Mouse (Mus musculus): ENCODE measurements around the gene Dcbld1. TPM values are rescaled to one million over a fixed set of nuclear protein-coding genes. Genes with fewer than 3 reads are reported as not detected.
"Not testable (repeated sequence)": the region's sequence is repeated elsewhere in the genome, so short reads cannot be mapped to it uniquely, and the experiment has no call there.

Gene Dcbld1
- total RNA-seq, 2 experiments from 2014 or later, result 1.4 to 1.9 TPM

DNA sequence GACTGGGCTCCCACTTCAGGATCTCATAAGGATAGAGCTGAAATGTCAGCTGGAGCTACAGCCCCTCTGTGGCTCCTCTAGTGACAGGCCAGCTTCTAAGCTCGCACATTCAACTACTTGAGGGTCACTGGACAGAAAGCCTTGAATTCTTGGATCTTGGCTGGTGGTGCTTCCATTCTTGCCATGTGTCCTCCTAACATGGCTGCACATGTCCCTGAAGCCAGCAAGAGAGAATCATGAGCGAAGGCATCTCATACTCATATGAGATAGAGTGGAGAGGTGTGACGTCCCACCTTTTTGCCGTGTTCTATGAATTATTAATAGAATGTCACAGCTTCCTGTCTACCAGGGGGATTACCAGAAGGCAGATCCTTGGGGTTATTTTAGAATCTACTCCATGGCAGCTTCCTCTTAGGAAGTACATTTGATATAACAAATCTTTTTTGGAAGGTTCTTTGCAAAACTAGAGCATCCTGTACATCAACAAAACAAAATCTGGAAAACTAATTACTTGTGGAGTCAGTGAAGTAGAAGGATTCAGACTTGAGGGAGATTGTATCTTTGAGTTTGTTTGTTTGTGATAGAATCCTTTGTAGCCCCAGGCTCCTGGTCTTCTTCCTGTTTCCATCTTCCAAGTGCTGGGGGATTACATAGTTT, 60.6 kb downstream of the Dcbld1 start:
- intact Hi-C loops (cut with DNase I), result no loop called here

DNA sequence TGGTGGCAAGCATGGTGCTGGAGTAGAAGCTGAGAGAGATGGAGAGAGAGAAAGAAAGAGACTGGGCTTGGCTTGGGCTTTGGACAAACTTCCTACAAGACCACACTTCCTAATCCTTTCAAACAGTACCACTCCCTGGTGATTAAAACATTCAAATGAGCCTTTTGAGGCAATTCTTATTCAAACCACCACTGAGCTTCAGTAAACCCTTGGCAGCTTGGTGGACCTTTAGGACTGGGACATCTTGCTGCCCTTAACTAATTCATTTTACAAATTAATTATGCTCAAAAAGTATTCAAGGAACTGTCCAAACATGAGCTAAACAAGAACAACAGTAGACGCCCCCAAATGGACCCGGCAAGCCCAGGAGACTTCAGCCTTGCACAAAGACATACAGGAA, 62.5 kb downstream of the Dcbld1 start:
- intact Hi-C loops (cut with DNase I), result no loop called here
- DNase-seq, result no peak

More for the DNA sequence above, 60.6 kb downstream of the Dcbld1 start:
- DNase-seq, result no peak

DNA sequence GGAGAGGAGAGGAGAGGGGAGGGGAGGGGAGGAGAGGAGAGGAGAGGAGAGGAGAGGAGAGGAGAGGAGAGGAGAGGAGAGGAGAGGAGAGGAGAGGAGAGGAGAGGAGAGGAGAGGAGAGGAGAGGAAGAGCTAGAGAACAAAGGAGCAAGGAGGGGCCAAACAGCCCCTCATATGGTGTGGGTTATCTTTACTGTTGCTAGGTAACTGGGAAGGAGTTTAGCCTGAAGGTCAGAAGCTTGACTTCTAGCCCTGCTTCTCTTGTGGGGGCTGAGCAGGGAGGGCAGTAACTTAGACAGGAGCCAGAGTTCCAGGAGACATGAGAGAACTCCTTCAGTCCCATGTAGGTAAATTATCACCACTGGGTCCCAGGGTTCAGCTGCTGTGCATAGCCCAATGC, 65.1 kb downstream of the Dcbld1 start:
- intact Hi-C loops (cut with DNase I); DNase-seq: not testable (repeated sequence)

DNA sequence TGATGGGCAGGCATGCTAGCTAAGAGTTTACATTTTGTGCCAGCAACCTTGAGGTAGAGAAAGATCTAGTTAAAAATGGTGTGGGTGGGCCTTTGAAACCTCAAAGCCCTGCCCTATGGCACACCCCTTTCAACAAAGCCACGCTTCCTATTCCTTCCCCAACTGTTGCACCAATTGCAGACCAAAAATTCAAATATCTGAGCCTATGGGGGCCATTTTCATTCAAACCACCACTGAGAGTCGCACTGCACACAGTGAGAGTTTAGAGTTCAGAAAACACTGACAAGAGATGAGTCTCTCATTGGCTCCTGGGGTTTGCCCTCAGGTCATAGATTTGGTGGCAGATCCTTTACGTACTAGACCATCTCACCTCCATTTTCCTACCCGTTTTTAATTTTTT, 68.3 kb downstream of the Dcbld1 start:
- intact Hi-C loops (cut with DNase I), result no loop called here
- DNase-seq, result no peak

DNA sequence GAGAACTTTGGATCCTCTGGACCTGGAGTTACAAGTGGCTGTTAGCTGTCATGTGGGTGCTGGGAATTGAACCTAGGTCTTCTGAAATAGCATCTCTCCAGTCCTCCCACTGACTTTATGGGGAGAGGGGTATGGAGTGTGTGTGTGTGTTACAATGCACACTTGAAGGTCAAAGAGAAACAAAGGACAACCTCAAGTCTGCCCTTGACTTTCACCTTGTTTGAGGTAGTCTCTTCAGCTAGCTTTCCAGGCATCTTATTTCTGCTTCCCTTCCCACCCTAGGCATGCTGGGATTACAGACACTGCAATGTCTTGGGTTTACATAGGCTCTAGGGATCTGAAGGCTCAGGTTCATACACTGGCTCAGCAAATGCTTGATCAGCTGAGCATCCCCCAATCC, 68.9 kb downstream of the Dcbld1 start:
- intact Hi-C loops (cut with DNase I), result no loop called here
- no peak for DNase-seq

DNA sequence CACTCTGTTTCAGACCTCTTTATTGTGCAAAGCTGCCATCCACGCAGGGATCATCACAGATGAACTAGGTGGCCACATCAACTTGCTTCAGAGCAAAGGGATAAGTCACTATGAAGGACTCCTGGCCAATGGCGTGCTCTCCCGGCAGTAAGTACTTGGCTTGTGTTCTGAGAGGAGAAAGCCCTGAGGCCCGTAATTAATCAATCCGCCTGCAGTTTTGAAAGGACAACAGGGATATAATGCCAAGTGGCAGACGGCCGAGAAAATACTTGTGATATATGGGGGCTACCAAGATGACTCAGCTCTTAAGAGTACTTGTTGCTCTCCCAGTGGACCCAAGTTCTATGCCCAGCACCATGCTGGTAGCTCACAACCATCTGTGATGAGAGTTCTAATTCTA, 71.2 kb downstream of the Dcbld1 start:
- DNase-seq, result no peak

DNA sequence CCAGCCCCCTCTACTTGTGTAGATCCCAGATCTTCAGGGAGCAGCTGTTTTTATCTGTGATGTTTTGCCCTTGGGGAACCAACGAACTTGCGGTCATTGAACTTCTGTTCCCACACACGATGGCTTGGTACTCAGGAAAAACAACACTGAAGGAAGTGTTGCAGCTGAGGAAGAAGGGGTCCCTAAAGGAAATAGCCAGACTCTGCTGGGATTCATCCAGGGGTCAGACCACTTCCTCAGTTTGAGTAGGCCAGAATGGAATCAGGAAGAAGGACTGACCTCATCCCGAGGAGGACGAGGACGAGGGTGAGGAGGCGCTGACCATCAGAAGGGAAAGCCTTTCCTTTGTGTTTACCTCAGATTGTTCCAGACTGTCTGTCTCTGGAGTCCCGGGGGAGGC, 75.8 kb downstream of the Dcbld1 start:
- no peak for DNase-seq
- intact Hi-C loops (cut with DNase I), result no loop called here

More for the DNA sequence above, 71.2 kb downstream of the Dcbld1 start:
- intact Hi-C loops (cut with DNase I), result no loop called here

DNA sequence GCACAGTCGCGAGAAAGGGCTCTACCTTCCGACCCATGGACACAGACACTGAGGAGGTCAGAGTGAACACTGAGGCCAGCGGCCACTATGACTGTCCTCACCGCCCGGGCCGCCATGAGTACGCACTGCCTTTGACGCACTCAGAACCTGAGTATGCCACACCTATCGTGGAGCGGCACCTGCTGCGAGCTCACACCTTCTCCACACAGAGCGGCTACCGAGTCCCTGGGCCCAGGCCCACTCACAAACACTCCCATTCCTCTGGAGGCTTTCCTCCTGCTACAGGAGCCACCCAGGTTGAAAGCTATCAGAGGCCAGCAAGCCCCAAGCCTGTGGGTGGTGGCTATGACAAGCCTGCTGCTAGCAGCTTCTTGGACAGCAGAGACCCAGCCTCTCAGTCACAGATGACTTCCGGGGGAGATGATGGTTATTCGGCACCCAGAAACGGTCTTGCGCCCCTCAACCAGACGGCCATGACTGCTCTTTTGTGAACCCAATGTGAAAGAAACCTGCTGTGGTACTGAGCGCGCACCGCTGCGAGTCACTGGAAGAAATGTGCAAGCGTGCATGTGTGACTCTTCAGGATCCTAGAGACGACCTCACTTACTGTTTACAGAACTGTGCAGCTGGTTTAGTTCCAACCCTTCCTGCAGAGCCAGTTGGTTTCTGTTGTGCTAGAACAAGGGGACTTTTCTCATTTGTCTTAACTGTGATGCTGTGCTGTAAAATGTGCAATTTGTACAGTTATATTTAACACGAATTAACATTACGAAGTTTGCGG, 86.3 kb downstream of the Dcbld1 start:
- intact Hi-C loops (cut with DNase I), result no loop called here
- no peak for DNase-seq

DNA sequence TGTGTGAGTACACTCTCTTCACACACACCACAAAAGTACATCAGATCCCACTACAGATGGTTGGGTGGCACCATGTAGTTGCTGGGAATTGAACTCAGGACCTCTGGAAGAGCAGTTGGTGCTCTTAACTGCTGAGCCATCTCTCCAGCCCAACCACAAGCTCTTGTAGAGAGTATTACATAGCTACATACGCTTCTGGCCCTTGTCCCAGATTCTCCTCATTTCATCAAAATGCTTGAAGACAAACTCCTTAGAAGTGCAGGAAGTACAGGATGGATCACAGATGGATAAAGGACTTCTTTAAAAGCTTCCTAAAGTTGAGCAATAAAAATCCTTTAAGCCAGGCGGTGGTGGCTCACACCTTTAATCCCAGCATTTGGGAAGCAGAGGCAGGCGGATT, 88.5 kb downstream of the Dcbld1 start:
- intact Hi-C loops (cut with DNase I), result no loop called here
- DNase-seq, result no peak

DNA sequence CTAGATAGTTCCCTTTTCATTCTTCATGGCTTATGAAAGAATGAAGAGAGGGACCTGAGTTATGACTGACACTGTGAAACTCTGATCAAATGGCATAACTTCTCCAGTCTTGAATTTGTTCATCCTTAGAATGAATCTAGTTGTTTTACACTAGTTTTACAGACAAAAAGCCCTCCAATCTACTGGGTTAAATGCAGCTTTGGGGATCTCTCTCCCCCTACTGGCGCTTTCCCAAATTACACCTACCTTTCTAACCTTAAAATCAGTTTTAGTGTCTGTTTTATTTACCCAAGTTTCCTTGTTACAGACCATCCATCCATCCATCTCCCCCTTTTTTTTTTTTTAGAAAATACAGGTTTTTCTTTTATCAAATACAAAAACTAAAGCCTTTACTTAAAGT, 97.6 kb downstream of the Dcbld1 start:
- intact Hi-C loops (cut with DNase I), result loop anchor here (2.0 kb wide), 1 partner anchor 98 kb away; the partner anchor contains the start of gene Dcbld1
- no peak for DNase-seq

DNA sequence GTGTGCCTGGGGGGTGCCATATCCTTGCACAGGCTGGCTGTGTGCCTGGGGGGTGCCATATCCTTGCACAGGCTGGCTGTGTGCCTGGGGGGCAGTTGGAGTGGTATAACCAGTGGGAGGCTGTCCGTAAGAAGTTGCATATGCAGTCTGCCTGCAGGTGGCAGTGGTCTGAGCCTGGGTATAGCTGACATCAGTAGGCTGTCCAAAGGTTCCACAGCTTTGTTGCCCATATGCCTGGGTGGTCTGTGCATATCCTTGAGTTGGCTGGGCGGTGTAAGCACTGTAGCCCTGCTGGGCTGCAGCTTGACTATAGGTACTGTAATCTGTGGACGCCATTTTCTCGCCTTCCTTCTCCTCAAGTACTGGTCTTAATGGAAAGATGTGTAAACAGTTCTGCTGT, 109.9 kb downstream of the Dcbld1 start:
- intact Hi-C loops (cut with DNase I); DNase-seq: not testable (repeated sequence)

DNA sequence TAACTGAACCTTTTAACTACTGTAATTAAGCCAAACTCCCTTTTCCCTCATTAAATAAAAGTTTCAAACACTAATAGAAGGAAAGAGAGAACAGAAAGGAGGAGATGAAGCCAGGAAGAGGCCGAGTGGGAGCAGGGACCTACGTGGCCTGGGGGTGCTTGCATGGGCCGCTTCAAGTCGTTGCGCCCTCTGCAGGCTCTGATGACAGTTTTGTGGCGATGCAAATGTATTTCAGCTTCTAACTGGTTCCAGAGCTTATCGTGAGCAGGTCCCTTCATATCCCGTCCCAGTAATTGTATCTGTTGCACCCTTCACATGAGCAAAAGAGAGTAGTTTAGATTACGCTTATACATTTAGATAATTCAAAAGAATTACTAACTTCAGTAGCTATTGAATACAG, 119.8 kb downstream of the Dcbld1 start:
- intact Hi-C loops (cut with DNase I), result no loop called here
- no peak for DNase-seq

DNA sequence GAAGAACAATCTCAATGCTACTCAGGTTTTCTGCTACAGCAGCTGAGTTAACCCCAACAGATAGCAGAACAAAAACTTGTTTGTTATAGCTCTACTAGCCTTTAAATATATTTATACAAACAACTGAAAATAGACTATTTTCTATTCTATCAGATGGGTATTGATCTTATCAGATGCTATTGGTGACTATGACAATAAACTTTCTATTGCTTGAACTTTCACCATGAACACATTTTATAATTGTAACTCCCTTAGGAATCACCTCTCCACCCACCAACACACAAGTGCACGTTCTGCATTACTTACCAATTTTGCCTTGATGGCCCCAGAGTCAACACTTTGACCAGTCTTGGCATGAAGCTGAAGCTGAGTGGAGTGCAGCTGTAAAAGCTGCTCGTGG, 125.0 kb downstream of the Dcbld1 start, which contains the start of gene Gm26741:
Gene Gm26741 (plus strand): TSS at position 301 of the 400 bp plus-strand sequence.
- intact Hi-C loops (cut with DNase I), result no loop called here
- DNase-seq, result no peak

DNA sequence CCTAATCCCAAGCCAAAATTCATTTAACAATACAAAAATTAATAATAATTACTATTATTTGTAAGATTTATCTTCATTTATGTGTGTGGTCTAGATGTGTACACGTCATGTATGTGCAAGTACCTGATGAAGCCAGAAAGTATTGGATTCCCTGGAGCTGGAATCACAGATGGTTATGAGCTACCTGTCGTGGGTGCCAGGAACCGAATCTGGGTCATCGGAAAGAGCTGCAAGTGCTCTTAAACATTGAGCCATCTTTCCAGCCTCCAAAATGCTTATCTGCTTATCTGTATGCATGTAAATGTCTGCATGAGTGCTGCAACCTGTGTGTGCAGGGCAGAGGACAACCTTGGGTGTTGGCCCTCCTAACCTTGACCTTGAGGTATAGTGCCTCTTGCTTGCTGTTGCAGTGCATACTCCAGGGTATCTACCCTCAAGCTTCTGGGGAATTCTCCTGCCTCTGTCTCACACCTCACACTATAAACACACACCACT, 126.9 kb downstream of the Dcbld1 start:
- no peak for DNase-seq
- intact Hi-C loops (cut with DNase I), result no loop called here

DNA sequence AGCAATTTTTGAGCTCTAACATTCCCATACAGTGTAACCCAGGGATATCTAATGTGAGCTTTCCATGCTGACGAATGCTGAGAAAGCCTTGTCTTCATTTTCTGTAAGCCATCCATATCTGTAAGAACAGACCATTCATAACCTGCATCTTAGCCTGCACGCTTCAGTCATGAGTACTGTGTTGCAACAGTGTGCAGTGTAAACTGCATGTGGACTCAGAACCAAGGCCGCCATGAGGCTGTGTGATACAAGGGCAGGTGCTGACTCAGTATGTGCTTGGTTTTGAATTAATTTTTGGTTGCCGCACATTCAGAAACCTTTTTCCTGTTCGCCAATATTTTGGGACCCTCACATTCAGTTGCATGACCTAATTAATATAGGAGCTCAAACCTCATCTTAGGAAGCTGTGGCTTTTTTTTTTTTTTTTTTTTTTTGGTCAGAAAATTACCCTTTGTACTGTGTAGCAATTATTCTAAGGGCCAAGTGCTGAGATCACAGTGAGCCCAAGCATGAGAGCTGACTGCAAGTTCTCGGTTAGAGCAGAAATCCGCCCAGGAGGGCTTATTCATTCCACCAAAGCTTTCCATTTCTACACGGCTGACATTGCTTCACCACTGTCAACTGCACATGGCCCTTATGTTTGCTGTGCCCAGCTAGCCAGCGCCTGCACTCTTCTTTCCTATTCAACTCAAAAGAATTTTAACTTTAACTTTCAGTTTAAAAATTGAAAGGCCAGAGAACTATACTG, 127.6 kb downstream of the Dcbld1 start:
- intact Hi-C loops (cut with DNase I), result no loop called here
- DNase-seq, result no peak

DNA sequence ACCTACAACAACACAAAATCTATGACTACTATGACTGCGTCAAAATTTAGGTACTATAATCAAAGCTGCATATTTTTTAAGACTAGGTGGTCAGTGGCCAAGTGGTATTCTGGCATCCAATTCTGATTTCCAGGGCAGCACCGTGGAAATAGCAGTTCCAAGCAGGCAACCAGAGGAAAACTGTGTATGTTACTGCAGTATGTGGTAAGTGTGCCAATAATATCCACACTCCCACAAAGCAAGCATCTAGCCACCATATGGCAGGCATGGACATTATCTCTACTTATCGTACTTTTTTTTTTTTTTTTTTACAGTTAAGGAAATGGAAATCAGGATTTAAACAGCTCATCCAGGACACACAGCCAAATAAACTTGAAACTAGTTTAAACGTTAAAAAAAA, 135.0 kb downstream of the Dcbld1 start:
- DNase-seq, result no peak
- intact Hi-C loops (cut with DNase I), result no loop called here

Other genes with a start within 250 kb of the Dcbld1 start
- 100 to 1,000 TPM in 1 of 2 experiments, 10 to 100 TPM in 1; 70.7 to 109 TPM for gene Vgll2, start 211.1 kb upstream of the Dcbld1 start, total RNA-seq (2021)
- gene Ros1, start 38.4 kb upstream of the Dcbld1 start, total RNA-seq (2021), result under 1 TPM; 0.02 to 0.05 TPM
- gene Gm26741, start 125.1 kb downstream of the Dcbld1 start, total RNA-seq (2021), result not detected
- 1 to 10 TPM; 7.4 to 8.5 TPM for gene Gopc, start 148.5 kb downstream of the Dcbld1 start, total RNA-seq (2021)
- under 1 TPM; 0.27 to 0.31 TPM for gene Nepn, start 155.4 kb downstream of the Dcbld1 start, total RNA-seq (2021)
- gene Nus1, start 183.9 kb downstream of the Dcbld1 start, total RNA-seq (2021), result 10 to 100 TPM; 16.3 to 17.4 TPM

All from gastrocnemius, postnatal 36 days (tissue).